Mouse (Mus musculus) urinary bladder, postnatal 25 days (tissue): ENCODE data around the gene Gch1.
"Not testable (repeated sequence)": the region's sequence is repeated elsewhere in the genome, so short reads cannot be mapped to it uniquely, and the experiment has no call there.

ENCODE experiments used
- DNase-seq: peaks from one replicate; pipeline ENCODE4 v3.0.0; 2022; ENCODE audit warnings: low spot score

Gch1 gene

GRCm38 (mm10) chr14:47165117-47165516 is 24.1 kb downstream of the Gch1 start:
- DNase-seq, result no peak

- no peak for DNase-seq
Measured at GRCm38 (mm10) chr14:47161921-47162427, 27.2 kb downstream of the Gch1 start.

GRCm38 (mm10) chr14:47160051-47160640 is 29.1 kb downstream of the Gch1 start:
- DNase-seq, result no peak

- no peak for DNase-seq
Measured at GRCm38 (mm10) chr14:47154303-47154702, 34.9 kb downstream of the Gch1 start.

GRCm38 (mm10) chr14:47151306-47151705 is 37.9 kb downstream of the Gch1 start:
- DNase-seq, result no peak

GRCm38 (mm10) chr14:47144326-47144725 is 44.9 kb downstream of the Gch1 start:
- no peak for DNase-seq

GRCm38 (mm10) chr14:47138853-47139252 is 50.4 kb downstream of the Gch1 start:
- DNase-seq, result no peak

- no peak for DNase-seq
Measured at GRCm38 (mm10) chr14:47136637-47137036, 52.6 kb downstream of the Gch1 start.

- no peak for DNase-seq
Measured at GRCm38 (mm10) chr14:47133948-47134347, 55.3 kb downstream of the Gch1 start.

- DNase-seq, result no peak
Measured at GRCm38 (mm10) chr14:47127987-47128386, 61.2 kb downstream of the Gch1 start.

GRCm38 (mm10) chr14:47117522-47117921 is 71.7 kb downstream of the Gch1 start:
- DNase-seq, result no peak

- DNase-seq, result no peak
Measured at GRCm38 (mm10) chr14:47116062-47116762, 73.0 kb downstream of the Gch1 start.

- no peak for DNase-seq
Measured at GRCm38 (mm10) chr14:47115154-47115553, 74.1 kb downstream of the Gch1 start.

GRCm38 (mm10) chr14:47111341-47111740 is 77.9 kb downstream of the Gch1 start:
- DNase-seq, result no peak

GRCm38 (mm10) chr14:47110391-47110790 is 78.8 kb downstream of the Gch1 start:
- not testable (repeated sequence) for DNase-seq

- DNase-seq, result no peak
Measured at GRCm38 (mm10) chr14:47107461-47107860, 81.8 kb downstream of the Gch1 start.

- DNase-seq, result no peak
Measured at GRCm38 (mm10) chr14:47105755-47106154, 83.5 kb downstream of the Gch1 start.

GRCm38 (mm10) chr14:47105174-47105557 is 84.0 kb downstream of the Gch1 start:
- no peak for DNase-seq

GRCm38 (mm10) chr14:47104246-47105173 is 84.7 kb downstream of the Gch1 start:
- no peak for DNase-seq
